Mouse (Mus musculus) cerebellum, adult 9-11 months (tissue): ENCODE measurements around the gene Eri3.

Source experiments
- DNase-seq: peaks from one replicate; pipeline ENCODE4 v3.0.0; 2022

Eri3 gene

DNA sequence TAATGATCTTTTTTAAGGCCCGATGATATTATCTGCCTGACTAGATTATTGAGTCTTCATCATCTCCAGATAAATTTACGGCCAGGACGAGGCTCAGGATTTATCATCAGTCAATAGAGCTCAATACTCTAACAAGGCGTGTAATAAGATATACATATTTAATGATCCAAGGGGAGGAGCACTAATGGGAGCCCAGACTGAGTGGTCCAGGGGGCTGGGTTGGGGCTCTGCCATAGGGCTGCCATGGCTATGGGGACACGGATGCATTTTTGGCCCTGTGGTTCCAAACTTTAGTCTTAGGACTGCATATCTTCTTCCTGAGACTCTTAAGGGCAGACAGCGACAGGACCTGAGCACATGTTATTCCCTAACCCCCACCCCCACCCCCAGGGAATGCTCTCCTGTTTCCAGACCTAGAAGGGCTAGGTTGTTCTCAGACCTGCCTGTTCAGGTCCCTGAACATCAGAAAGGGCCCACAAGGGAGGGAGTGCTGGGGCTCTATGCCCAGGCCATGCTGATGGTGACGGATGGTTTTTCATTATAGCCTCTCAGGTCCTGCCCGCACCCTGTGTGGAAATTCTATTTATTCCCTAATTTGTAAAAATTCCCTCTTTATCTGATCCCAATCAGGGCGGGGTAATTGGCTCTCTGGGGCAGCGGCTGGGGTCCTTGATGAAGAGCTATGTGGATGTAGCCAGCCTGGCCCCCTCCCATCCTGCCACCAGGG lies 114.4 kb downstream of the Eri3 start:
- no peak for DNase-seq

GRCm38 (mm10) chr4:117665531-117665930 lies 115.4 kb downstream of the Eri3 start:
- peak; percentile 53 for DNase-seq

DNA sequence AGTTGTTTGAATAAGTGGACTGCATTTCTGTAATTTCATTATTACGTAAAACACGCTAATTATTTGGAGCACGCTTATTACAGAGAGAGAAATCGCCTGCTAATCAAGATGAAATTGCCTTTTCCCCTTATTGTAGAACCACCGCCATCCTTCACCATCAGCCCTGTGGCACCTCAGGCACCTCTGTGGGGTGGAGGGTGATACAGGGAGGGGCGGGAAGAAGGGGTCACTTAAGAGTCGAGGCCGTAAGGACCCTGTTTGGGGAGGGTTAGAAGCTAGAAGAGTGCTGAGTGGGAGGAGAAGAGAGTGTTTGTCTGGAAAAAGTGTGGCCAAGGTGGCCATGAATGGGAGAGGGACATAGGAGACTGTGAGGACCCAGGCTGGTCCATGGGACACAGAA lies 115.9 kb downstream of the Eri3 start:
- no peak for DNase-seq

DNA sequence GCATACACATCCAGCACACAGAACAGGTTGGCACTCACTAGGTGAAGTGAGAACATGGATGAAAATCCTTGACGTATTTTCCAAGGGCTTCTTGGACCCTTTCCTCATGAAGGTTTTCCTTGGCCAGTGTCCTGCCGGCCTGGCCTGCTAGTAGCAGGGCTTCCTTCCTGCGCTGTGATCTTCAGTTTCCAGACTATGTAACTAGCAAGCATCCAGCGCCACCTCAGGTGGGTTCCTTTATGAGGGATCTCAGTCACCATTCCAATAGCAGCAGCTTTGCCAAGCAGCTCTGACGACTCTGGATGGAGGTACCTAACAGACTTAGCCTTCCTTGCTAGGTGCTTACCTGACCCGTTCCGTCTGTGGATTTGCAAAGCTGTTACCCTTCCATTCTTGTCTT lies 119.7 kb downstream of the Eri3 start:
- DNase-seq: no peak

DNA sequence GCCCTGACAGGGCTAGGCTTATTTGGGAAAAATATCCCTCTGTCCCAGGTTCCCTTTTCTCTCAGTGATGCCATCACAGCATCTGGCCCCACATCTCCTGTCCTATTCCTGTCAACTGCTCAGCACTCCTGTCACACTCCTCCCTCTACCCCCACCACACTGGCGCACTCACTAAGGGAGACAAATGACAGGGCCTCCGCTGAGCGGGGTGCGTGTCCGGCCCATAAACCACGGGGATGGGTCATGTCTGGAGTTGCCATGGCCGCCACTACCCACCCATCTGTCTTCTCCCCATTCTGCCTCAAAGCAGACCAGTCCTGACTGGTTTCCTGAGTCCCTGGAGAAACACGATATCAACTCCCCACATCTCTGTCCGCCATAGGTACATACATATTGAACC lies 121.9 kb downstream of the Eri3 start:
- DNase-seq: no peak

GRCm38 (mm10) chr4:117673901-117674300 lies 123.7 kb downstream of the Eri3 start:
- DNase-seq: no peak

DNA sequence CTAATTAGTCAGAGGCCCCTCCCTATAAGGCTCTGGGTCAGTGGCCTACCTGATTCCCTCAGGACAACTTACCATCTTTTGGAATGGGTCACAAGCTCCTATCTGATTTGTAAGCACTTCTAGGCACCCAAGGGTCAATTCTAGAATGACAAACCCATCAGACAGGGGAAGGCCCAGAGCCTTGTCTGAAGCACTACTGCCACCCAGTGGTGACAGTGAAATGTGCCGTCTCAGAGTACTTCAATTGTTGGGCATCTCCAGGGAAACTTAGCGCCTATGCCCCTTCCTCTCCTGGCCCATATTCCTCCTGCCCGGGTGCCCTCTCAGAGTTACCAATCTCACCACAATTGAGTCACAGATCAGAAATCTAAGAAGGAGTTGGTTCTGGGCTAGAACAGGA lies 126.7 kb downstream of the Eri3 start:
- peak; percentile 61 for DNase-seq

GRCm38 (mm10) chr4:117680963-117681362 lies 130.8 kb downstream of the Eri3 start:
- DNase-seq: no peak

GRCm38 (mm10) chr4:117681931-117682461 lies 131.8 kb downstream of the Eri3 start, which contains the start of gene Dmap1:
Dmap1 (minus strand) TSS chr4:117682273.
- DNase-seq: peak; percentile 81

DNA sequence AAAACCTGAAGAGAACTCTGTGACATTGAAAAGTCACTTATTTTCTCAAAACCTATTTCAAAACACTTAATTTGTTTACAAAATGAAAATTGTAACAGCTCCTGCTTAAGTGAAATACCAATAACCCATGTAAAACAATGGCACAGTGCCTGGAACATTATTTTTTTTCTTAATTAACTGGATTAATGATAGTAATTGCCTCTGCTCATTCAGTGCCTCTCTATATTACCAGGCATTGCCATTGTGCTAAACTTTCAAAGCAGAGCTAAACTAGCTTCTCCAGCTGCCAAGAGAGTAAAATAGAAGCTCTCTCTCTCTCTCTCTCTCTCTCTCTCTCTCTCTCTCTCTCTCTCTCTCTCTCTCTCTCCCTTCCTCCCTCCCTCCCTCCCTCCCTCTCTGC lies 132.3 kb downstream of the Eri3 start:
- DNase-seq: no peak

DNA sequence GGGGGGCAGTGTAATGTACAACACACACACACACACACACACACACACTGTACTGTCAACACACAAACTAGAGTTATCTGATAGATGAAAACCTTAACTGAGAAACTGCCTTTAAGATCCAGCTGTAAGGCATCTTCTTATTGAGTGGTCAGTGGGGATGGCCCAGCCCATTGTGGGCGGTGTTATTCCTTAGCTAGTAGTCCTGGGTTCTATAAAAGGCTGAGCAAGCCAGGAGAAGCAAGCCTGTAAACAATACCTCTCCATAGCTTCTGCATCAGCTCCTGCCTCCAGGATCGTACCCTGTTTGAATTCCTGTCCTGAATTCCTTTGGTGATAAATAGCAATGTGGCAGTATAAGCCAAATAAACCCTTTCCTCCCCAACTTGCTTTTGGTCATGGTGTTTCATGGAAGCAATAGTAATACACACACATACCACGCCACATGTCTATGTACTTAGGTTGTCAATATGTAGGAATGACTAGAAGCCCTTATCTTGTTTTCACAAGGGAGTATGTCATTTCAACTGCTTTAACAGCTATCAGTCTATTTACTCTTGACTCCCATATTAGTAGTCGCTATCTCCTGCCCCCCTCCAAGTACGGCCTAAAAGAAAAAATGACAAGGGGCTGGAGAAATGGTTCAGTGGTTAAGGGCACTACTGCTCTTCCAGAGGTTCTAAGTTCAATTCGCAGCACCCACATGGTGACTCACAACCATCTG lies 133.0 kb downstream of the Eri3 start:
- DNase-seq: no peak

GRCm38 (mm10) chr4:117686354-117686753 lies 136.2 kb downstream of the Eri3 start:
- DNase-seq: no peak

DNA sequence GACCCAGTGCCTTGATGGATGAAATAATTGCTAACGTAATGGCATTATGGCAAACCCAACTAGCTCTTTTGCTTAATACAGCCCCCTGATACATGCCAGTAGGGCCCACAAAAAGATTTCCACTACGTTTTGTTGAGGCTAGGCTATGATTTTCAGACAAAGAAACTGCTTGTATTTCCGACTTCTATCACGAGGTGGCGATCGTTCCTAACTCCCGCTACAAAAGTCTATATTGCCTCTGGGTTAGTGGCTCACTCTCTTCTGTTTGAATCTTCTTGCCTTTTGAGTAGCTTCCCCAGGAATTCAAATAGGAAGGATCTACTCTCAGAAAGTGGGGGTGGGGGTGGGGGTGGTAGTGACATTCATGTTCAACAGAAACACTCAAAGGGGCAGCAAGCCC lies 155.2 kb downstream of the Eri3 start:
- DNase-seq: peak; percentile 4

DNA sequence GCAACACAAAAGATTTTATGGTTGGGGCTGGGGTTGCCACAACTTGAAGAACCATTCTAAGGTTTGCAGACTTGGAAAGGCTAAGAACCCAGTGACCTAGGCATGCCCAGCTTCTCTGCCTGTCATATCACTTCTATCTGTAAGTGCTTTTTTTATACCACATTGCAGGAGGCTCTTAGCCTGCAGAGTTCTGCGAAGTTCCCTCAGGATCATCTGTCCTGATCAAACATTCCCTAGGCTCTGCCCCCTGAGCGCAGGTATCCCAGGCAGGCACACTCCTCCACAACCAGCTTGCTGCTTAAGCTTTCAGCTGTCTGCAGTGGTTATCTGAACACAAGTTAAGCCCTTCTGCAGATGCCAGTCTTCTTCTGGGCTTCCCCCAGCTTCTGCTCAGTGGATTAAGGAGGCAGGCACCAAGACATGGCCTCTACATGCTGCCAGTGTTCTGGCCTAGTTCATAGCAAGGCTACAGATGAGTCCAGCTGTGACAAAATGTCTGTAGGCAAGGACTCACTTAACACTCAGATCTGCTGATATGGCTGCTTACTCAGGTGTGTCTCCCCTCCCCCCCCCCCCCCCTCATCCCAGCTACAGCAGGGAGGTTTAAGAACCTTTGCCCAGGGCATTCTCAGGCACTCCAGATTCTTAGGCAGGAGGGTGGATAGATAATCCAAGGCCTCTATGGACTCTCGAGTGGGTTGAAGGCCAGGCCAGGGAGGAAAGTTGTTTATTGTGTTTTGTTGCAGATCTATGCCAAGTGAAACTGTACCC lies 158.8 kb downstream of the Eri3 start:
- DNase-seq: no peak

GRCm38 (mm10) chr4:117712314-117712713 lies 162.1 kb downstream of the Eri3 start:
- DNase-seq: no peak

GRCm38 (mm10) chr4:117713303-117714098 lies 163.3 kb downstream of the Eri3 start:
- no peak for DNase-seq
